Mouse (Mus musculus): Measurements from ENCODE around the gene Bdh1. TPM values are rescaled to one million over a fixed set of nuclear protein-coding genes. Genes with fewer than 3 reads are reported as not detected.

Bdh1 gene
- polyA plus RNA-seq, 1 experiment from 2014 or later, result 6.2 TPM

DNA sequence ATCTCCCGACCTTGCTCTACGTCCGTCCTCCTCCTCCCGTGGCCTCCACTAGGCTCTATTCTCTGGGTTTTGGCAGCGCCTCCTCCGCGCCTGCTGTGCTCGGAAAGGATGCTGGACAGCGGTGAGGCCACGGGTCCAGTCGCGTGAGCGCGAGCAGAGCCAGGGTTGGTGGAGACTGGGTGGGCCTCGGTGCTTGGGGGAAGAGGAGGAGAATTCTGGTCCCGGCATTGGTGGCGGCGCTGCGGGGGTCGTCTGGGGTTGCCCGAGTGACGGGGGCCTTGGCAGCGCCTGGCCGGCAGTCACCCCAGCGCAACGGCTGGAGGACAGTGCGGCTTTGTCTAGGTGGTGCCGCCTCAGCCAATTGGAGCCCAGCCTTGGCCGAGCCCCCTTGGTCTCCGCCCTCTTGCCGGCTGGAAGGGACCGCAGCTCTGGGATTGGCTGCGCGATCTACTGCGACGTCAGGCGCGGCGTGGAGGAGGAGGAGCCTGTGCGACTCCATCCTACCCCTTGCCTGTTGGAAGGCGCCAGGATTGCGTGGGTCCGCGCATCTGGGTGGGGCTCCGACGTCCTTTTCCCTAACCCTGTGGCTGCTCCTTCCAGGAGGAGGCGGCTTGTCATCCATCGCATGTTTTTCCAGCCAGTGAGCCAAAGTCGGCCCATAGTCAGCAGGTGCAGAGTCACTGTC lies 7.5 kb downstream of the Bdh1 start:
- Histone ChIP-seq H3K4me3 (peak overlapping the region; percentile 54), H3K27ac (no peak overlapping the region), H3K4me2 (peak overlapping the region; percentile 95), H3K27me3 (peaks cover 36% of the 10 kb centered on the region), H3K9ac (peak overlapping the region; percentile 25; the same call in 1 of the 2 replicates), H3K9me3 (no peaks in the 10 kb centered on the region), H3K4me1 (peaks cover 26% of the 10 kb centered on the region), H3K36me3 (no peaks in the 10 kb centered on the region)
- WGBS, result 0% methylated on average over 48 of the region's 49 CpGs
- peak; percentile 96 for ATAC-seq (ENCODE audit: borderline replicate concordance, extremely low read depth, low FRiP score, low TSS enrichment)

DNA sequence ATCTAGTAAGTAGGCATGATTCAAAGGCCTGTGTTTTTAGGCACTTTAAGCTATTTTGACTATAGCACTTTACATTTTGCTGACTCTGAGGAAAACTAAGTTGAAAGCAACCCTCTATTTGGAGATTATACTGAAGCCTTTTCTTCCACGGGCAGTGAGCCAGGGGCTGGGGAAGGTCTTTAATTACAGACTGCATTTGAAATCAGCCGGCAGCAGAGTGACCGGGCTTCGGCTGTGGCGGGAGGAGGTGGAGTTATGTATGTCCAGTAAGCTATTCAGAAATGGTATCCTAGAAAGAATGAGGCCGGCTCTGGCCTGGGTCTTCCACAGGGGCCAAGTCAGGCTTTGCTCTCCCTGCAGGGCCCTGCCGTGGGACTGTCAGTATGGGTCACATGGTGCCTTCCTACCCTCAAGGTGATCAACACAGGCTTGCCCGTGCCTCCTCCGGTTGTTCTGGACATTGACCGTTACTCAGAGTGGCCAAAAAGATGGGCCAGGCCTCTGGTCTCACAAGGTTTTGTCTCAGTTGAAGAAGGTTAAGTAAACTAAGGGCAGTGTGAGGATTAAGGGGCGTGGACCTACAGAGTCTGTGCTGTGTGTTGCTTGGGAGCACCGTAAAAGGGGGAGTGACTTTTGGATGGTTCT lies 11.5 kb downstream of the Bdh1 start:
- peaks cover 22% of the 10 kb centered on the region for H3K4me1 ChIP-seq
- H3K4me2 ChIP-seq, result no peak overlapping the region
- H3K27me3 ChIP-seq, result peaks cover 11% of the 10 kb centered on the region
- no peak overlapping the region for H3K27ac ChIP-seq
- ATAC-seq (ENCODE audit: borderline replicate concordance, extremely low read depth, low FRiP score, low TSS enrichment), result no peak
- 56% methylated on average over 12 of the region's 12 CpGs for WGBS
- H3K9ac ChIP-seq, result no peak overlapping the region
- H3K4me3 ChIP-seq, result no peak overlapping the region
- no peaks in the 10 kb centered on the region for H3K36me3 ChIP-seq
- H3K9me3 ChIP-seq, result no peaks in the 10 kb centered on the region

DNA sequence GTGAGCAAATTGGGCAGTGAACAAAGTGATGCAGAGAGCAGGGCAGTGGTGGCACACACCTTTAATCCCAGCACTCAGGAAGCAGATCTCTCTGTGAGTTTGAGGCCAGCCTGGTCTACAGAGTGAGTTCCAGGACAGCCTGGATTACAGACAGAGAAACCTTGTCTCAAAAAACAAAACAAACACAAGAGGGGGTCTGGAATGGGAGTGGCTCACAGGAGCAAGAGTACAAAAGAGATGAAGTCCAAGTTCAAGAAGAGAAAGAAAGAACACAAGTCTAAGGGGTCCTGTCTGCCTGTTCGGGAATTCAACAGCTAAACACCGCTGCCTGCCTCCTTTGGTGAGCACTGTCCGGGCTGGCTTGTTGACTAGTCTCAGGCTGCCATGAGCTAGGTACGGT lies 13.1 kb downstream of the Bdh1 start:
- H3K4me2 ChIP-seq, result no peak overlapping the region
- no peak for ATAC-seq (ENCODE audit: borderline replicate concordance, extremely low read depth, low FRiP score, low TSS enrichment)

GRCm38 (mm10) chr16:31436085-31436484 lies 14.0 kb downstream of the Bdh1 start:
- Histone ChIP-seq H3K36me3 (no peaks in the 10 kb centered on the region), H3K4me3 (no peak overlapping the region), H3K9ac (no peak overlapping the region), H3K9me3 (no peaks in the 10 kb centered on the region), H3K4me1 (peaks cover 10% of the 10 kb centered on the region; the same call in 1 of the 2 replicates), H3K27me3 (no peaks in the 10 kb centered on the region; the same call in 1 of the 2 replicates), H3K27ac (no peak overlapping the region), H3K4me2 (no peak overlapping the region)
- no peak for ATAC-seq (ENCODE audit: borderline replicate concordance, extremely low read depth, low FRiP score, low TSS enrichment)
- WGBS, result 49% methylated on average over 9 of the region's 9 CpGs

More for the DNA sequence above, 13.1 kb downstream of the Bdh1 start:
- Histone ChIP-seq H3K4me3 (no peak overlapping the region), H3K36me3 (no peaks in the 10 kb centered on the region), H3K9me3 (no peaks in the 10 kb centered on the region), H3K27ac (no peak overlapping the region), H3K4me1 (peaks cover 11% of the 10 kb centered on the region), H3K27me3 (peaks cover 1% of the 10 kb centered on the region; the same call in 1 of the 2 replicates), H3K9ac (no peak overlapping the region)
- 80% methylated on average over 4 of the region's 4 CpGs for WGBS

DNA sequence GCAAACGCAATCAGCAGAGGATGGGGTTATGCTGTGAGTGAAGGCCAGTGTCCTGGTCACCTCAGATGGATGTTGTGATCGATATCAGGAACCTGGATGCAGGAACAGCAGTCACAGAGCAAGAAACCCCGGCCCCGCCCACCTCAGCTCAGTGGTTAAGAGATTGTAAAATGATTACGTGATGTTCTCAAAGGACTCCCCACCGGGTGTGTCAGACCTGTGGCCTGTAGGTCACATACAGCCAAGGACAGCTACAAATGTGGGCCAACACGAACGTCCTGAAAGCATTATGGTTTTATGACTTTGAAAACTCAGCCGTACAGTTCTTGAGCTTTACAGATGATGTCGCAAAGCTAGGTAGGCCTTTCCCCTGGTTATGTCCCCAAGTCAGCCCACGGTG lies 15.3 kb downstream of the Bdh1 start:
- H3K4me1 ChIP-seq, result peaks cover 10% of the 10 kb centered on the region; the same call in 1 of the 2 replicates
- no peaks in the 10 kb centered on the region for H3K27me3 ChIP-seq
- H3K9me3 ChIP-seq, result no peaks in the 10 kb centered on the region
- H3K4me3 ChIP-seq, result no peak overlapping the region
- no peak overlapping the region for H3K27ac ChIP-seq
- no peak overlapping the region for H3K4me2 ChIP-seq
- no peak overlapping the region for H3K9ac ChIP-seq
- WGBS, result 83% methylated on average over 11 of the region's 11 CpGs
- no peak for ATAC-seq (ENCODE audit: borderline replicate concordance, extremely low read depth, low FRiP score, low TSS enrichment)
- H3K36me3 ChIP-seq, result no peaks in the 10 kb centered on the region

GRCm38 (mm10) chr16:31439529-31439928 lies 17.4 kb downstream of the Bdh1 start:
- 91% methylated on average over 5 of the region's 5 CpGs for WGBS
- Histone ChIP-seq H3K27ac (no peak overlapping the region), H3K4me2 (no peak overlapping the region), H3K27me3 (no peaks in the 10 kb centered on the region), H3K4me3 (no peak overlapping the region), H3K36me3 (no peaks in the 10 kb centered on the region), H3K4me1 (no peaks in the 10 kb centered on the region), H3K9me3 (no peaks in the 10 kb centered on the region), H3K9ac (no peak overlapping the region)
- ATAC-seq (ENCODE audit: borderline replicate concordance, extremely low read depth, low FRiP score, low TSS enrichment), result no peak

GRCm38 (mm10) chr16:31440046-31440445 lies 18.0 kb downstream of the Bdh1 start:
- Histone ChIP-seq H3K27me3 (no peaks in the 10 kb centered on the region), H3K36me3 (no peaks in the 10 kb centered on the region), H3K4me2 (no peak overlapping the region), H3K4me1 (no peaks in the 10 kb centered on the region), H3K4me3 (no peak overlapping the region), H3K9me3 (no peaks in the 10 kb centered on the region), H3K27ac (no peak overlapping the region), H3K9ac (no peak overlapping the region)
- WGBS, result 89% methylated on average over 1 of the region's 1 CpGs
- ATAC-seq (ENCODE audit: borderline replicate concordance, extremely low read depth, low FRiP score, low TSS enrichment), result no peak

DNA sequence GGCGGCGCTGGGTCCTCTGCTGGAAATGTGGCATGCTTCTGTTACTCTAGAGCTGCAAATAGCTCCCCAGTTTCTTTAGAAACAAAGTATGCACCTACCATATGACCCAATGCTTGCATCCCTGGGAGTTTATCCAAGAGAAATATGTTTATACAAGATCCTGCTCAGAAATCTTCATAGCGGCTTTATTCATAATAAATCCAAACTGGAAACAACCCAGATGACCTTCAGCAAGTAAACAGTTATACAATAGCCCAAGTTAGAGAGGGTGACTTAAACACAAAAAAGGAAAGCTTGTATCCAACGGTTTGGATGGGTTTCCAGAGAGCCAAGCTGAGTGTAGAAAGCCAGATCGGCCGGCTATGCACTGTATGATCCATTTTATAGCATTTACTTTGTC lies 22.4 kb downstream of the Bdh1 start:
- ATAC-seq (ENCODE audit: borderline replicate concordance, extremely low read depth, low FRiP score, low TSS enrichment), result no peak
- Histone ChIP-seq H3K27ac (no peak overlapping the region), H3K4me1 (no peaks in the 10 kb centered on the region), H3K9me3 (no peaks in the 10 kb centered on the region), H3K27me3 (no peaks in the 10 kb centered on the region), H3K9ac (no peak overlapping the region), H3K4me3 (no peak overlapping the region), H3K4me2 (no peak overlapping the region), H3K36me3 (no peaks in the 10 kb centered on the region)
- WGBS, result 59% methylated on average over 6 of the region's 6 CpGs

DNA sequence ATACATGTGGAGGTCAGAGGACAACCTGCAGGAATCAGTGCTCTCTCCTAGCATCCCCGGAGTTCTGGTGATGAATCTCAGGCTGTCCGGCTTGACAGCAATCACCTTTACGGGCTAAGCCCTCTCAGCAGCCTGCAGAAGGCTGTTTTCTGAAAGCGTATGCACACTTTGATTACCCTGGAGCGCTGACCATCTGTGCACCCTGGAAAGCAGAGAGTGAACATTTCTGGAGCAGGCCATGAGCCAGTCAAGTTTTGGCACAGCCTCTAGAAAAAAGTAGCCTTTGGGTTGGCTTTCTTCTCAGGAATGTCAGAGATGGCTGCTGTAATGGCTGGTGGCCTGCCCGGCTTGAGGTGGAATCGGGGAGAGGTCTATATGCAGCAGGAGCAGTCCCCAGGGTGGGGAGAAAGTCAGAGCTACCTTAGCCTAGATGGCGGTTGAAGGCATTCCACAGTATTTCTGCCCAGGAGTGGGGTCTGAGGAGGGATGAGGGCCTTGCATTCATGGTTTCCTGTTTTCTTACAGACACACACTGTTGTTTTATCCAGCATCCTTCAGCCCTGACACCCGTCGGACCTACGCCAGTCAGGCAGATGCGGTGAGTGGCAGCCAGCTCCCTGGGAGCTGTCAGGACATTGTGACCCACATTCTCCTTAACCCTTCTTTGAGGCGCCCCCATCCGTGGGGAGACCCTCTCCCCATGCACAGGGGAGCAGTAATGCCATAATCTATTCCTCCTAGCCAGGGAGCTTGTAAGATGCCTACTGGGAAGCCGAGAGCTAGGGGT lies 24.2 kb downstream of the Bdh1 start:
- WGBS, result 67% methylated on average over 15 of the region's 15 CpGs
- ATAC-seq (ENCODE audit: borderline replicate concordance, extremely low read depth, low FRiP score, low TSS enrichment), result no peak
- Histone ChIP-seq H3K36me3 (no peaks in the 10 kb centered on the region), H3K4me1 (no peaks in the 10 kb centered on the region), H3K27me3 (no peaks in the 10 kb centered on the region), H3K27ac (no peak overlapping the region), H3K9ac (no peak overlapping the region), H3K4me3 (no peak overlapping the region), H3K9me3 (no peaks in the 10 kb centered on the region), H3K4me2 (no peak overlapping the region)

DNA sequence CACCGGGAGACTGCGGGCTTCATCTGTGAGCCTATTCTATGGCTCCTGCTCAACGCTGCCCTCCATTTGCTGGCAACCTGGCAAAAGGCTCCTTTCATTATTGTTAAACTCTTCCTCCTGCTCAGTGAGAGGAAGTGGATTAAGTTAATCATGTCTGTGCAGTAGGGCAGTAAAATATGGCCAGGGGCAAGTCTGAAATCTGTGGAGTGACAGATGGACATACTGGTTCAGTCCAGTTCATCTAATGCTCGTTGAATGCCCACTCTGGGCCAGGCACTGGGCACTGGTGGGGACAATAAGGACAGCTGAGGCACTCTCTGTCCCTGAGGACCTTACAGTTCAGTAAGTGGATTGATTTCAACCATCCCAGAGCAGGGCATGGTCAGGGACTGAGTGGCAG lies 27.9 kb downstream of the Bdh1 start:
- Histone ChIP-seq H3K27me3 (no peaks in the 10 kb centered on the region), H3K36me3 (no peaks in the 10 kb centered on the region), H3K4me1 (no peaks in the 10 kb centered on the region), H3K9me3 (no peaks in the 10 kb centered on the region), H3K4me3 (no peak overlapping the region), H3K4me2 (no peak overlapping the region), H3K27ac (no peak overlapping the region), H3K9ac (no peak overlapping the region)
- 78% methylated on average over 4 of the region's 4 CpGs for WGBS
- no peak for ATAC-seq (ENCODE audit: borderline replicate concordance, extremely low read depth, low FRiP score, low TSS enrichment)

DNA sequence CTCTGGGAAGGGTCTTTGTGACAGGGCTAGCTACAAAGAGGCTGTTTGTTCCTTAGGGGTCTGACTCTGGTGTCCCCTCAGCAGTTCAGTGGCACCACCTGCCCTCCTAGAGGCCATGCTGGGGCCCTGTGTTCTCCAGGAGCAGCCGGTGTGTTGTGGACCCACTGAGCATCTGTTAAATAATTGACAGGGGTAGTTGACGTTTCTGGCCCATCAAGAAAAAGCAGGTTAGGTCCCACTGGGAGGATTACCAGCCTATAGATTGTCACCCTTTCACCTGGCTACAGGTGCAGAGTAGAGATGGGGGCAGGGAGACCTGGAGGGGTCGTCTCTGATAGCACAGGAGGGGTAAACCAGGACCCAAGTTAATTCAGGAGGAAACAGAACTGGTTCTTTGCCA lies 29.2 kb downstream of the Bdh1 start:
- Histone ChIP-seq H3K4me1 (no peaks in the 10 kb centered on the region), H3K4me2 (no peak overlapping the region), H3K9ac (no peak overlapping the region), H3K4me3 (no peak overlapping the region), H3K27me3 (no peaks in the 10 kb centered on the region), H3K9me3 (no peaks in the 10 kb centered on the region), H3K36me3 (no peaks in the 10 kb centered on the region), H3K27ac (no peak overlapping the region)
- ATAC-seq (ENCODE audit: borderline replicate concordance, extremely low read depth, low FRiP score, low TSS enrichment), result no peak
- WGBS, result 59% methylated on average over 3 of the region's 3 CpGs

- 72% methylated on average over 5 of the region's 7 CpGs for WGBS
- H3K4me2 ChIP-seq, result no peak overlapping the region
- no peak for ATAC-seq (ENCODE audit: borderline replicate concordance, extremely low read depth, low FRiP score, low TSS enrichment)
Measured at GRCm38 (mm10) chr16:31452467-31452866, 30.4 kb downstream of the Bdh1 start.

More at GRCm38 (mm10) chr16:31452467-31452866, 30.4 kb downstream of the Bdh1 start:
- Histone ChIP-seq H3K4me3 (no peak overlapping the region), H3K36me3 (no peaks in the 10 kb centered on the region), H3K27ac (no peak overlapping the region), H3K4me1 (no peaks in the 10 kb centered on the region), H3K27me3 (no peaks in the 10 kb centered on the region), H3K9ac (no peak overlapping the region), H3K9me3 (no peaks in the 10 kb centered on the region)
